Mouse (Mus musculus): Measurements from ENCODE around the gene Tmed6.
"Not testable (repeated sequence)": the region's sequence is repeated elsewhere in the genome, so short reads cannot be mapped to it uniquely, and the experiment has no call there.

Gene Tmed6

GRCm38 (mm10) chr8:107065511-107066496 is at the start of gene Tmed6:
Tmed6 (minus strand) TSS chr8:107065644.
- DNase-seq (ENCODE audit: low spot score in 2 of 2): no peak

DNA sequence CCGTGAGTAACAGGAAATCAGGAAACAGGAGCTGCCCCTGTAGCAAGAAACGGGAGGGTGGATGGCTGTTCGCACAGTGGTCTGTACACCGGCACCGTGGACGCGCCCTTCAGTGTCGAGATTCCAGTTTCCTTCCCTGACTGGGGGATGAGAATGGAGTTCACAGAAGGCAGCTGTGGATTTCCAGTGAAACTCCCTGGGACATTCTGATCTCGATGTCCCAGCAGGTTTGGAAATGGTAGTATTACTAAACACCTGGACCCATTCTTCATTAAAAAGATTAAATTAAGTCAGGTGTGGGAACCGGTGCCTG is 49.5 kb upstream of the Tmed6 start:
- DNase-seq (ENCODE audit: low spot score in 2 of 2): no peak

GRCm38 (mm10) chr8:107114150-107115007 is 48.9 kb upstream of the Tmed6 start:
- DNase-seq (ENCODE audit: low spot score in 2 of 2): no peak

GRCm38 (mm10) chr8:107113209-107113608 is 47.8 kb upstream of the Tmed6 start:
- DNase-seq (ENCODE audit: low spot score in 2 of 2): no peak

GRCm38 (mm10) chr8:107111340-107112105 is 46.1 kb upstream of the Tmed6 start:
- DNase-seq (ENCODE audit: low spot score in 2 of 2): no peak

DNA sequence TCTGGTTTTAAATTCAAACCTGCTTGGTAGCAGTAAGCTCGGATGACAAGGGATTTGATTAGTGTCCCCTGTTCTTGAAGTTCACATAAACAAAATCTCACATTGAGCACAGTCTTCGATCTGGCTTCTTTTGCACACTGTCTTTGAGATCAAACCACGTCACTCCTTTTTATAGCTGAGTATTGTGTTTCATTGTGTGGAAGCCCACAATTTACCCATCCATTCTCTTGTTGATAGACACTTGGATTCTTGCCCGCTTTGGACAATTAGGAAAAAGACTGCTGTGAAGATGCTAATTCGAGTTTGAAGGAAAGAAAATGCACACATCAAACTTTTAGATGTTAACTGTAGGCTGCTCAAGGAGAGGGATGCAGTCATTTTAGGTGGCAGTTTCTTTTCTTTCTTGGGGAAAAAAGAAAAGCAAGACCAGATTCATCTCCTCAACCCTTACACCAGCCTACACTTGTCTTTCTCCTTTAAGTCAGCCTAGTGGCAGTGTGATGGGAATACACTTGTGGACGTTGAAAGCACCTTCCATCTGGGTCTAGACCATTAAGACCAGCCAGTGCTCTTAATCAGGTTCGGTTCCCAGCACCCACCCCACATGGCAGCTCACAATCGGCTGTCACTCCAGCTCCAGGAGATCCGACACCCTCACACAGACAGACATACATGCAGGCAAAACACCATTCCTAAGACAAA is 45.3 kb upstream of the Tmed6 start:
- DNase-seq (ENCODE audit: low spot score in 2 of 2): no peak

- no peak for DNase-seq (ENCODE audit: low spot score in 2 of 2)
Measured at GRCm38 (mm10) chr8:107109816-107110435, 44.5 kb upstream of the Tmed6 start.

GRCm38 (mm10) chr8:107108978-107109720 is 43.7 kb upstream of the Tmed6 start:
- DNase-seq (ENCODE audit: low spot score in 2 of 2): no peak

DNA sequence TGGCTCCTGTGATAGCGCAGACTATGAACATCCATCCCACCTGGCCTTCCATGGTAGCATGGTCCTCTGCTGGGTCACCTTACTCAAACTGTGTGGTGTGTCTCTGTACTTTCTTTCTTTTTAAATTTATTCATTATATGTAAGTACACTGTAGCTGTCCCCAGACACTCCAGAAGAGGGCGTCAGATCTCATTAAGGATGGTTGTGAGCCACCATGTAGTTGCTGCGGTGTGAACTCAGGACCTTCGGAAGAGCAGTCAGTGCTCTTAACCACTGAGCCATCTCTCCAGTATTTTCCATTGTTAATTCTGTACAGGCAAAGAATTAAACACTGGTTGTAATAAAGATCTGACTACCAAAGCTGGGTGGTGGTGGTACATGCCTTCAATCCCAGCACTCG is 42.6 kb upstream of the Tmed6 start:
- not testable (repeated sequence) for DNase-seq (ENCODE audit: low spot score in 2 of 2)

DNA sequence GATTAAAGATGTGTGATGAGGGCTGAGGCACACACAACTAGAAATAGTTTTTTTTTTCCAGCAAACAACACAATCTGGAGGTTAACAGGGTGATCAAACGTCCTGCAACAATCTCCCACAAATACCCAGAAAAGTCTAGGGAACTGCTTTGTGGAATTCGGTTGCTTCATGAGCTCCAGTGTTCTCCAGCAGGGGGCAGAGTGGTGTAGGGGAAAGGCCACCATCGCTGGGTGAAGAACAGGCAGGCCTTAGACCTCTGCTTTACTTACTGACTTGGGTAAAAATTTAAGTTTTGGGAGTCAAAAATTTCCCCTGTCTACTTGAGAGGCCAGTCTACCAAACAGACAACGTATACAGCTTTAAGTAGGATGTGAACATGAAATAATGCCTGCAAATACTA is 39.1 kb upstream of the Tmed6 start:
- DNase-seq (ENCODE audit: low spot score in 2 of 2): peak; percentile 70 to 73

DNA sequence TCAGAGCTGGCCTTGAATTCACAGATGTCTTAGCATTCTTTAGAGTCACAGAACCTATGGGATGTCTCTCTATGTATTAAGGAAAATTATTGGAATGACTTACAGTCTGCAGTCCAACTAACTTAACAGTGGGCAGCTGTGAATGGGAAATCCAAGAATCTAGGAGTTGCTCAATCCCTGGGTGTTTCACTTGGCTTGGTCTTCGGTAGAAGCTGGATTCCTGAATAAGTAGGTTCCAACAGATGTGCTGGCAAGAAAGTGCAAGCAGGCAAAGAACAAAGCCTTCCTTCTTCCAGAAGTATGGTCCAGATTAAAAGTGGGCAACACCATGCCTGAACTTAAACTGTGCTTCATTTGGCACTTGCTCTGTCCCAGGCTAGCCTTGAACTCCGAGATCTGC is 35.2 kb upstream of the Tmed6 start:
- no peak for DNase-seq (ENCODE audit: low spot score in 2 of 2)

DNA sequence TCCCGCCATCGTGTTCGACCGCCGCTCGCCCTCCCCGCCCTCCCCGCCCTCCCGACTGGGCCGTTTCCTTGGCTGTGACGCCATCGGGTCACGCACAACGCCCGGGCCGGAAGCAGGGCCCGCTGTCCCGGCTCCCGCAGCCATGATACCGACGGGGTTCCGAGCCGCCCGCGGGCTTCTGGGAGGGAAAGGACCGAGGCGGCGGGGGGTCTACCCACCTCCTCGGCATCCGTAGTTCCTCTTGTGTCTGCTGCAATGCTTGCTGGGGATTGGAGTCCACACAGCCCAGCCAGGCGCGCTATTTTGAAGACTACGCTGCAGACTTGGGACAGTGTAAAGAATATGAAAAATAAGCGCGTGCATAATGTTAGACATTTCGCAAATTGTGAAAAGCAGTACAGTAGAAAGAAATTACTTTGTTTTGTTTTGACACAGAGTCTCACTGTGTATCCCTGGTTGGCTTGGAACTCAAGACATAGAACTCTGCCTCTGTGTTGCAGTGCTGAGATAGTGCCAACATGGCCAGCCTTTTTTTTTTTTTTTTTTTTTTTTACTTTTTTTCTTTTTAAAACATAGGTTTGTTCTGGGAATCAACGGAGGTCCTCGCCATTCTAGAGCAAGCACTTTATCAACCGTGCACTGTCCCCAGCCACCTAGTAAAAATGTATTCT is 31.1 kb upstream of the Tmed6 start, which contains the start of gene Terf2:
Gene Terf2 (minus strand): TSS at position 182 of the 671 bp plus-strand sequence.
- peak; percentile 94 to 98 for DNase-seq (ENCODE audit: low spot score in 2 of 2)

- DNase-seq (ENCODE audit: low spot score in 2 of 2): no peak
Measured at GRCm38 (mm10) chr8:107095717-107096365, 30.4 kb upstream of the Tmed6 start.

- no peak for DNase-seq (ENCODE audit: low spot score in 2 of 2)
Measured at GRCm38 (mm10) chr8:107090531-107090930, 25.1 kb upstream of the Tmed6 start.

GRCm38 (mm10) chr8:107088526-107089063 is 23.2 kb upstream of the Tmed6 start:
- no peak for DNase-seq (ENCODE audit: low spot score in 2 of 2)

GRCm38 (mm10) chr8:107086018-107086417 is 20.6 kb upstream of the Tmed6 start:
- DNase-seq (ENCODE audit: low spot score in 2 of 2): no peak

GRCm38 (mm10) chr8:107085358-107085757 is 19.9 kb upstream of the Tmed6 start:
- DNase-seq (ENCODE audit: low spot score in 2 of 2): no peak

DNA sequence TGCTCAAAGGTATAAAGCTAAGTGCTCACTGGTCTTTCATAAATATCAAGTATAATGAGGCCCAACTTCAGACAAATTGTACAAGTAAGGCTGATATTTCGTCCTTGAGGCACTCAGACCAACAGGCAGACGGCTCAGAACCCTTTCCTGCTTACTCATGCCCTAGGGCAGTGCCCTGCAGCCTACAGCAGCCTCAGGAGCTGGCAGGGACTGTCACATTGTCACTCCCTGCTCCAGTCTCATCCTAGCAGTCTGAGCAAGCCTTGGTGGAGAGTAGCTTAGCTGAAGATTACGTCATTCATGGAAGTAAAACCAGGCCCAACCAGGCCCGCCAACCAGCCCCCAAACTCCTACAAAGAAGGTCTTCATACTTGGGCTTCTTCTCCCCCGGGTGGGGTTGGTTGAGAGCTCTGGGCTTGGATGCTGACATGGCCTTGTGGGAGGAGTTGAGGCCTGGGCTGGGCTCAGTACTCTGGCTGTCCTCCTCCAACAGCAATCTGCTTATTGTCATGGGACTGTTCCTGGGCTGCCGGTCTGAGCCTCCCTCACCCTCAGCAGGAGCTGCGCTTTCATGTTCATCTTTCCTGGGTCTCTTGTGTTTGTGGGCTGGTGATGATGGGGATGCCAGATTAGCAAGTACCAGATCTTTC is 10.9 kb upstream of the Tmed6 start:
- DNase-seq (ENCODE audit: low spot score in 2 of 2): no peak

Data from cerebellum, postnatal 4 days (tissue).